Mouse (Mus musculus) activated CD4-positive, CD25-positive, alpha-beta regulatory T cell (primary cell): ENCODE measurements around the gene Zkscan7. TPM values are rescaled to one million over a fixed set of nuclear protein-coding genes. Genes with fewer than 3 reads are reported as not detected.

Experiments used
- polyA plus RNA-seq, 2 experiments: library from polyadenylated mRNA; unstranded; fragments of 100-300 nt; shearing (Covaris generic); gene quantifications; one replicate each; pipeline ENCODE4 v1.2.1; 2017

The Zkscan7 gene
- 1 to 10 TPM; 4.0 to 8.6 TPM for polyA plus RNA-seq

DNA sequence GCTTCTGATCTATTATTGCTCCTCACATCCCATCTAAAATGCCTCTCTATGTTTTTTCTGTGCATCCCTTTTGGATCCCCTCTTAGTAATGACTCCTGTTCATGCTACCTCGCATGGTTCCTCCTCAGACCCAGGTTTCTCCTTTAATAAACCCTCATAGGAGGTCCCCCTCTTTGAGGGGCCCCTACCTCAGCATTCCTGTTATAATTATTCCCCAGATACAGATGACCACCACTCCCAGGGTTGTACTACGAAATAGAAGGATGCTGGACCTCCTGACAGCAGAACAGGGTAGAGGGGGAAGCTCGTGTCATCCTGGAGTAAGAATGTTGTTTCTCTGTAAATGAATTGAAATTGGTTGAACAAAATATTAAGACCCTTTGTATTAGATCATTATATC is at the start of gene Zkscan7:
Gene Zkscan7, plus strand, starts transcription at position 301 of the 400 bp plus-strand sequence.

DNA sequence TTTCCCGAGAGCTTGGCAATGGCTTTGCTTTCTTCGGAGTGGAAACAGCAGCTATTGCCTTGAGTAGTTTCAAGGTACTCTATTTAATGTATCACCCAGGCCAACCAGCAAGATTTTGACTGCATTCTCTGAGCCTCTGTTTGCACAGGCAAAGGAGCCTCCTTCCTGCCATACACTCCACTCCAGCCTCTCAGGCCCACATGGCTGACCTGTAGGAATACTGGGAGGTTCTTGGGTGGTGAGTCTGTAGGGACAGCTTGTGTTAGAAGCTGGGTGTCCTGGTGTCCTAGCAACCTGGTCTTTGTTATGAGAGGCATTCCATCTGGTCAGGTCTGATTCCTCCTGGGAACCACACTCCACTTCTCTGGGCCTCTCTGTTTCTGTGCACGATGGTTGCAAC is 41.7 kb upstream of the Zkscan7 start, which contains the start of gene Gm35549:
Gene Gm35549, minus strand, starts transcription at position 276 of the 400 bp plus-strand sequence.

DNA sequence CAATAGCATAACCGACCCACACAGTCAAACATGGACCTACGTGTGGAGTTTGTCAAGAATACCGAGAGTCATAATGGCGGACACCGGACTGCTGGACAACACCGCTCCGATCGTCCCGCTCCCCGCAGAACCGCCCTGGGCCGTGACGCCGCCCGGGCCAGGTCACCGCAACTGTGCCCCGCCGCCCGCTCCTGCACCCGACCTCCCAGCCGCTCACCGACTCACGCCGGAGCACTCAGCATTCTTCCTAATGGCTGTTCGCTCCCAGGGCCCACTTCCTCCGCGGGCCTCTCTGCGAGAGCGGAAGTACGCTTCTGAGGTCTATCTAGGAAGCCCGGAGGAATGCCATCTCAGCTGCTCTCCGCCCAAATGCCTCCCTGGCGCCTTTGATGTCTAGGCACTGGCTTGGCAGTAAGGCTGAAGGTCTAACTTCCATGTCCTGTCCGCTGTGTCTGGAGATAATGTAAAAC is 19.8 kb upstream of the Zkscan7 start, which contains the start of gene Zfp445:
Gene Zfp445, minus strand, starts transcription at position 310 of the 470 bp plus-strand sequence.

DNA sequence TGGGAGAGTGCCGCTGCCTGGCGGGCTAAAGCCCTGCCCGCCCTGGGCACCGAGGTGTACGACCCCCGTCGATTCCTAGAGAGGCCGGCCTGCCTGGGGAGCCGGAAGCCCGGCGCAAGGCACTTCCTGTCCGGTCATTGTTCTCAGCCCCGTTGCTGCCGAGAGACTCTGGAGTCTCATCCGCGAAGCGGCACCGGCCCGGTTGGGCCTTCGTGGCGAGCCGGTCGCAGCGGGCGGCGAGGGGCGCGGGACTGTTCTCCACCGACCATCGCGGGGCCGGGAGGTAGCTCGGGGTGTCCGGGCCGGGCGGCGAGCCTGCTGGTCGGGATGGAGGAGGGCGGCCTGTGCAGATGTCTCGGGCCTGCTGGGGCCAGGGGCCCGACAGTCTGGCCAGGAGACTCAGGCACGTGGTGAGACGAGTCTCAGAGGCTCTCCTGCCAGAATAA is 37.5 kb downstream of the Zkscan7 start, which contains the start of gene Zfp105:
Gene Zfp105, plus strand, starts transcription at position 137 of the 446 bp plus-strand sequence.

Other genes with a start within 250 kb of the Zkscan7 start
- gene Topaz1, start 138.3 kb upstream of the Zkscan7 start, polyA plus RNA-seq, result under 1 TPM in 1 of 2 experiments, not detected in 1; 0.04 TPM
- 10 to 100 TPM; 11.4 to 12.7 TPM for gene Tcaim, start 80.1 kb upstream of the Zkscan7 start, polyA plus RNA-seq
- gene Gm35549, start 41.6 kb upstream of the Zkscan7 start, polyA plus RNA-seq, result under 1 TPM; 0.66 TPM
- gene Zfp445, start 19.7 kb upstream of the Zkscan7 start, polyA plus RNA-seq, result 10 to 100 TPM; 40.2 to 48.0 TPM
- not detected for gene Zfp105, start 37.4 kb downstream of the Zkscan7 start, polyA plus RNA-seq
- 10 to 100 TPM; 34.4 to 40.3 TPM for gene 1110059G10Rik, start 65.3 kb downstream of the Zkscan7 start, polyA plus RNA-seq
- gene Kif15, start 65.4 kb downstream of the Zkscan7 start, polyA plus RNA-seq, result 10 to 100 TPM in 1 of 2 experiments, 1 to 10 TPM in 1; 9.7 to 10.7 TPM
- gene Tmem42, start 135.6 kb downstream of the Zkscan7 start, polyA plus RNA-seq, result 10 to 100 TPM; 27.7 to 34.7 TPM
- gene Tgm4, start 149.0 kb downstream of the Zkscan7 start, polyA plus RNA-seq, result 1 to 10 TPM in 1 of 2 experiments, under 1 TPM in 1; 0.29 to 1.2 TPM
- 10 to 100 TPM; 70.4 to 72.8 TPM for gene Zdhhc3, start 227.5 kb downstream of the Zkscan7 start, polyA plus RNA-seq
- 10 to 100 TPM; 71.1 to 95.8 TPM for gene Exosc7, start 227.5 kb downstream of the Zkscan7 start, polyA plus RNA-seq